Mouse (Mus musculus) erythroblast, embryonic 14.5 days (primary cell): ENCODE measurements around the gene Slc6a19. TPM values are rescaled to one million over a fixed set of nuclear protein-coding genes. Genes with fewer than 3 reads are reported as not detected.
"Not testable (repeated sequence)": the region's sequence is repeated elsewhere in the genome, so short reads cannot be mapped to it uniquely, and the experiment has no call there.

ENCODE experiments used
- H3K27me3 ChIP-seq: 2 replicates; pipeline ENCODE4 v1.6.1; 2012; ENCODE audit warnings: inconsistent platforms; ENCODE audit not compliant: control insufficient read depth
- H3K36me3 ChIP-seq: 2 replicates; pipeline ENCODE4 v1.6.1; 2012; ENCODE audit warnings: mild to moderate bottlenecking, inconsistent platforms; ENCODE audit not compliant: control insufficient read depth
- H3K4me1 ChIP-seq: 2 replicates; pipeline ENCODE4 v1.6.1; 2012; ENCODE audit warnings: inconsistent platforms; ENCODE audit not compliant: control insufficient read depth
- H3K4me3 ChIP-seq: replicated peaks from 2 replicates; pipeline ENCODE3; 2012; ENCODE audit warnings: moderate library complexity, mild to moderate bottlenecking, inconsistent platforms
- H3K9me3 ChIP-seq: 2 replicates; pipeline ENCODE4 v1.6.1; 2012; ENCODE audit warnings: low read length, inconsistent platforms, mixed read lengths; ENCODE audit not compliant: control insufficient read depth
- GATA1 ChIP-seq: IDR thresholded peaks from 2 replicates; pipeline ENCODE4 v1.6.1; 2012; ENCODE audit warnings: low read length, inconsistent platforms, mixed read lengths
- TAL1 ChIP-seq: IDR thresholded peaks from 3 replicates; pipeline ENCODE4 v1.6.1; 2012; ENCODE audit warnings: low read length, inconsistent platforms, mixed read lengths
- polyA plus RNA-seq: library from polyadenylated mRNA; stranded (reverse); fragments of >175 nt; gene quantifications from 2 replicates; pipeline ENCODE4 v1.2.3, GENCODE M21; 2012

The Slc6a19 gene
- polyA plus RNA-seq: not detected in 2 replicates

- no peaks in the 10 kb centered on the region for H3K36me3 ChIP-seq
- H3K4me3 ChIP-seq: no peak within 1 kb of the TSS
- H3K4me1 ChIP-seq: no peaks in the 10 kb centered on the region
- no peaks in the 10 kb centered on the region for H3K27me3 ChIP-seq
- no peaks in the 10 kb centered on the region for H3K9me3 ChIP-seq
- no peak for TF ChIP-seq GATA1
- no peak for TF ChIP-seq TAL1
These were observed at the start of gene Slc6a19 for GRCm38 (mm10) chr13:73704694-73705325. Gene Slc6a19 (minus strand): TSS chr13:73704865.

GRCm38 (mm10) chr13:73751284-73751683 is 46.6 kb upstream of the Slc6a19 start:
- H3K36me3 ChIP-seq: no peaks in the 10 kb centered on the region
- no peak overlapping the region for H3K4me3 ChIP-seq
- no peaks in the 10 kb centered on the region for H3K4me1 ChIP-seq
- TF ChIP-seq TAL1 (no peak), GATA1 (no peak)
- no peaks in the 10 kb centered on the region for H3K9me3 ChIP-seq
- peaks cover 12% of the 10 kb centered on the region; the same call in 1 of the 2 replicates for H3K27me3 ChIP-seq

GRCm38 (mm10) chr13:73750435-73750834 is 45.8 kb upstream of the Slc6a19 start:
- Histone ChIP-seq H3K4me1 (no peaks in the 10 kb centered on the region), H3K4me3 (no peak overlapping the region), H3K27me3 (peaks cover 12% of the 10 kb centered on the region; the same call in 1 of the 2 replicates), H3K36me3 (no peaks in the 10 kb centered on the region), H3K9me3 (no peaks in the 10 kb centered on the region)
- TF ChIP-seq GATA1 (no peak), TAL1 (no peak)

GRCm38 (mm10) chr13:73748663-73749440 is 44.2 kb upstream of the Slc6a19 start:
- no peaks in the 10 kb centered on the region for H3K4me1 ChIP-seq
- H3K27me3 ChIP-seq: peaks cover 12% of the 10 kb centered on the region; the same call in 1 of the 2 replicates
- no peaks in the 10 kb centered on the region for H3K36me3 ChIP-seq
- TF ChIP-seq GATA1 (no peak), TAL1 (no peak)
- H3K4me3 ChIP-seq: no peak overlapping the region
- H3K9me3 ChIP-seq: no peaks in the 10 kb centered on the region

- no peaks in the 10 kb centered on the region for H3K4me1 ChIP-seq
- no peaks in the 10 kb centered on the region for H3K9me3 ChIP-seq
- H3K4me3 ChIP-seq: no peak overlapping the region
- H3K27me3 ChIP-seq: no peaks in the 10 kb centered on the region; the same call in 1 of the 2 replicates
- TF ChIP-seq GATA1 (no peak), TAL1 (no peak)
- H3K36me3 ChIP-seq: no peaks in the 10 kb centered on the region
These were observed 39.0 kb upstream of the Slc6a19 start for GRCm38 (mm10) chr13:73743662-73744061.

- Histone ChIP-seq H3K9me3 (no peaks in the 10 kb centered on the region), H3K27me3 (no peaks in the 10 kb centered on the region)
These were observed 38.3 kb upstream of the Slc6a19 start for GRCm38 (mm10) chr13:73742944-73743343.

GRCm38 (mm10) chr13:73740399-73740944 is 35.8 kb upstream of the Slc6a19 start:
- not testable (repeated sequence) for H3K27me3 ChIP-seq, H3K36me3 ChIP-seq, H3K4me3 ChIP-seq, H3K4me1 ChIP-seq, H3K9me3 ChIP-seq

More at GRCm38 (mm10) chr13:73742944-73743343, 38.3 kb upstream of the Slc6a19 start:
- no peak overlapping the region for H3K4me3 ChIP-seq
- no peak for TF ChIP-seq GATA1
- TF ChIP-seq TAL1: no peak
- no peaks in the 10 kb centered on the region for H3K4me1 ChIP-seq
- no peaks in the 10 kb centered on the region for H3K36me3 ChIP-seq

GRCm38 (mm10) chr13:73736943-73737342 is 32.3 kb upstream of the Slc6a19 start:
- no peaks in the 10 kb centered on the region for H3K9me3 ChIP-seq
- peaks cover 25% of the 10 kb centered on the region for H3K27me3 ChIP-seq
- H3K4me3 ChIP-seq: no peak overlapping the region
- H3K4me1 ChIP-seq: no peaks in the 10 kb centered on the region
- TF ChIP-seq TAL1 (no peak), GATA1 (no peak)
- no peaks in the 10 kb centered on the region for H3K36me3 ChIP-seq

- Histone ChIP-seq H3K36me3 (no peaks in the 10 kb centered on the region), H3K27me3 (peaks cover 29% of the 10 kb centered on the region), H3K4me3 (no peak overlapping the region), H3K4me1 (no peaks in the 10 kb centered on the region), H3K9me3 (no peaks in the 10 kb centered on the region)
- TF ChIP-seq TAL1: no peak
- TF ChIP-seq GATA1: no peak
These were observed 31.3 kb upstream of the Slc6a19 start for GRCm38 (mm10) chr13:73735928-73736327.
